Mouse (Mus musculus) lung, adult 10 weeks (tissue): ENCODE results near the gene Vmn2r73. TPM values are rescaled to one million over a fixed set of nuclear protein-coding genes. Genes with fewer than 3 reads are reported as not detected.

Source experiments
- polyA plus RNA-seq: library from polyadenylated mRNA; stranded (reverse); fragments of 350-450 nt; fragmentation: Illumina TruSeq; extraction: RNeasy Lipid Tissue Mini Kit (QIAGEN cat#74804); gene quantifications from one replicate; pipeline ENCODE4 v1.2.3, GENCODE M21; 2014; ENCODE audit warnings: low read depth, low replicate concordance; ENCODE audit not compliant: insufficient read depth

Gene Vmn2r73
- not detected for polyA plus RNA-seq

GRCm38 (mm10) chr7:85876166-85876565 is at the start of gene Vmn2r73:
Gene Vmn2r73 (minus strand): TSS chr7:85876266.

Other genes starting within 250 kb of the Vmn2r73 start
- not detected for gene Vmn2r72, start 121.2 kb downstream of the Vmn2r73 start, polyA plus RNA-seq
- gene Vmn2r74, start 85.4 kb upstream of the Vmn2r73 start, polyA plus RNA-seq, result not detected